Mouse (Mus musculus): ENCODE data around the gene Pamr1.

DNA sequence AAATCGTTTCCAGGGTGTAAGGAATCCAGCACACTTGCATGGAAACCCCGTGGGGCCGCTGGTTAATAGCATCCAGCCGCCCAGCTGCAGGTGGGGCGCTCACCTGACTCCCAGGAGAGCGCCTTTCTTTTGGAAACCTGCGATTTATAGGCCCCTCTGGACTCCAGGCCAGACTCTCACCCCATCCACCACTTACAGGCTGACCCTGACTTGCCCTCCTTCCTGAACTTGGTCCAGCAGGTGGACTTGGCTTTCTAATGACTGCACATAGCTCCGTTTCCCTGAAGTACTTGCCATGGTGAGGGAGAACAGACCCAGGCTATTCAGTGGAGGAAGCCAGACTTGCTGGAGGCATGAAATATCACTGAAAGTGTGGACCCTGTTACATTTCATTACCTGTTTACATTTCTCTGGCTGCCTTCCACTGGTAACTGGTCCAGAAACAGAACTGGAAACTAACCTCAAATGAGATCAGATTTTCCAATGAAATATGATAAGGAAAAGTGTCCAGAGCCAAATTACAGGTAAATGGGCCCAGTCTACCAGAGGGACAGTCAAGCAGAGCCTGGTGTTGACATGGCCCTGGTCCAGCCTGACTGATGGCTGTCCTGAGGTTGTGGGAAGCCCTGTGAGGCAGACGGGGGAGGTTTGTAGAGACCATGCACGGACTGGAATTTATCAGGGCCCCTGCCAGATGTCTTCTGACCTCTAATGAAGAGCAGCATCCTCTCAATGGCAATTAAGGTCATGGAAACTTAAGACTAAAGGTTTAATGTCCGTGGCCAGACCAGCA is 9.2 kb upstream of the Pamr1 start:
- TF ChIP-seq GATA1 (IDR thresholded peaks at IDR 0.05; ENCODE audit: low read length), result no peak
- TF ChIP-seq TAL1 (IDR thresholded peaks at IDR 0.05; ENCODE audit: low read length), result no peak
